Mouse (Mus musculus): ENCODE data around the gene Robo4. TPM values are rescaled to one million over a fixed set of nuclear protein-coding genes. Genes with fewer than 3 reads are reported as not detected.

Gene Robo4
- total and polyA plus RNA-seq, 3 experiments, result 27.9 to 33.7 (median 31.8) TPM

- Histone ChIP-seq H3K79me2 (replicated peaks; ENCODE audit: control insufficient read depth, insufficient read depth, low read length) (no peaks in the 10 kb centered on the region), H3K27me3 (ENCODE audit: control insufficient read depth, insufficient read depth, low read length) (peaks cover 20% of the 10 kb centered on the region), H3K9ac (ENCODE audit: low read depth, low read length) (no peak overlapping the region), H3K36me3 (ENCODE audit: control insufficient read depth, insufficient read depth, low read length) (no peaks in the 10 kb centered on the region), H3K27ac (no peak overlapping the region), H3K4me1 (ENCODE audit: control insufficient read depth, insufficient read depth, low read length) (peaks cover 2% of the 10 kb centered on the region), H3K4me3 (no peak overlapping the region)
- 8% methylated on average over 8 of the region's 8 CpGs for WGBS
- intact Hi-C loops (cut with DNase I), result no loop called here
- DNase-seq, result no peak
- TF ChIP-seq EP300 (IDR thresholded peaks at IDR 0.05; ENCODE audit: insufficient read depth, low read depth, low read length) (no peak), POLR2A (IDR thresholded peaks at IDR 0.05; ENCODE audit: insufficient read depth, low read depth, low read length) (no peak), CTCF (IDR thresholded peaks at IDR 0.05) (no peak)
These were observed 54.2 kb downstream of the Robo4 start for GRCm38 (mm10) chr9:37455868-37456267.

GRCm38 (mm10) chr9:37456481-37456910 is 54.8 kb downstream of the Robo4 start:
- intact Hi-C loops (cut with DNase I), result no loop called here
- Histone ChIP-seq H3K27me3 (ENCODE audit: control insufficient read depth, insufficient read depth, low read length) (peaks cover 22% of the 10 kb centered on the region), H3K9ac (ENCODE audit: low read depth, low read length) (no peak overlapping the region), H3K4me3 (no peak overlapping the region), H3K27ac (no peak overlapping the region), H3K36me3 (ENCODE audit: control insufficient read depth, insufficient read depth, low read length) (no peaks in the 10 kb centered on the region), H3K79me2 (replicated peaks; ENCODE audit: control insufficient read depth, insufficient read depth, low read length) (no peaks in the 10 kb centered on the region), H3K4me1 (ENCODE audit: control insufficient read depth, insufficient read depth, low read length) (peaks cover 2% of the 10 kb centered on the region)
- no peak for TF ChIP-seq CTCF (IDR thresholded peaks at IDR 0.05)
- TF ChIP-seq EP300 (IDR thresholded peaks at IDR 0.05; ENCODE audit: insufficient read depth, low read depth, low read length), result no peak
- TF ChIP-seq POLR2A (IDR thresholded peaks at IDR 0.05; ENCODE audit: insufficient read depth, low read depth, low read length), result no peak
- WGBS, result 2% methylated on average over 20 of the region's 20 CpGs
- no peak for DNase-seq

DNA sequence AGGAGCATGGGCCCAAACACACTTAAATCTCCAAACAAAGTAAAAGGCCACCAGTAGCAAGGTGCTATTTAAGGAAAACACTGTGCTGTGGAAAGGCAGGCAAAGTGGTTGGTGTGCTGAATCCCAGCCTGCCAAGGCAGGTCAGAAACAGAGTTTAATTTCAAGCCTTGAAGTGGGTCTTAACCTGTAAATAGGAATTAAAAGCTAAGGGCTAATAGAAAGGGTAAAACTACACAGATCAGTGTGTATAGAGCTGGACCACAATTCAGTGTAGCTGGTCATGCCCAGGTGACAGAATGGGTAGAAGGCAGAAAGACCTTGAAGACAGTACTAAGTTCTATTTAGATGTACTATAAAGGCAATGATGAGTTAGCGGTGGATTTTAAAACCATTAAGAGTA is 55.5 kb downstream of the Robo4 start:
- no peak for TF ChIP-seq CTCF (IDR thresholded peaks at IDR 0.05)
- TF ChIP-seq POLR2A (IDR thresholded peaks at IDR 0.05; ENCODE audit: insufficient read depth, low read depth, low read length), result no peak
- no peak for TF ChIP-seq EP300 (IDR thresholded peaks at IDR 0.05; ENCODE audit: insufficient read depth, low read depth, low read length)
- intact Hi-C loops (cut with DNase I), result no loop called here
- no peak for DNase-seq
- Histone ChIP-seq H3K79me2 (replicated peaks; ENCODE audit: control insufficient read depth, insufficient read depth, low read length) (no peaks in the 10 kb centered on the region), H3K9ac (ENCODE audit: low read depth, low read length) (no peak overlapping the region), H3K27me3 (ENCODE audit: control insufficient read depth, insufficient read depth, low read length) (peaks cover 23% of the 10 kb centered on the region), H3K4me3 (no peak overlapping the region), H3K4me1 (ENCODE audit: control insufficient read depth, insufficient read depth, low read length) (peaks cover 2% of the 10 kb centered on the region), H3K36me3 (ENCODE audit: control insufficient read depth, insufficient read depth, low read length) (no peaks in the 10 kb centered on the region), H3K27ac (no peak overlapping the region)
- WGBS, result 89% methylated on average over 1 of the region's 1 CpGs

DNA sequence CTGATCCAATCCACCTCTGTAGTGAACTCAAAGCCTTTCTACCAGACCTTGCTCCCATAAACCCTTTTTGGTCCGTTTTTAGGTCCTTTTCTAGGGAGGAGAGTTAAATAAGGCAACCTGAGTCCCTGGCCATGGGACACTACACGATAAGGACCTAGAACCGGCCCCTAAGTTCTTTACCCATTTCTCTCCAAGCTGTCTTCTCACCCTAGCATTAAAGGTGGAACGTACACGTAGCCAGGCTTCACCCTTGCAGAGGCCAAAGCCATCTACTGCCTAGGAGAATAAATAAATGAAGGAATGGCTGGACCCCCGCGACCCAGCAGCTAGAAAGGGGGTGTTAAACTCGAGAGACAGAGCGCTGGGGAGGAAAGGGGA is 58.0 kb downstream of the Robo4 start:
- WGBS, result 15% methylated on average over 9 of the region's 9 CpGs
- Histone ChIP-seq H3K79me2 (replicated peaks; ENCODE audit: control insufficient read depth, insufficient read depth, low read length) (no peaks in the 10 kb centered on the region), H3K4me3 (no peak overlapping the region), H3K4me1 (ENCODE audit: control insufficient read depth, insufficient read depth, low read length) (peaks cover 2% of the 10 kb centered on the region), H3K9ac (ENCODE audit: low read depth, low read length) (no peak overlapping the region), H3K36me3 (ENCODE audit: control insufficient read depth, insufficient read depth, low read length) (no peaks in the 10 kb centered on the region), H3K27me3 (ENCODE audit: control insufficient read depth, insufficient read depth, low read length) (peaks cover 20% of the 10 kb centered on the region), H3K27ac (no peak overlapping the region)
- no peak for DNase-seq
- no peak for TF ChIP-seq POLR2A (IDR thresholded peaks at IDR 0.05; ENCODE audit: insufficient read depth, low read depth, low read length)
- TF ChIP-seq CTCF (IDR thresholded peaks at IDR 0.05), result no peak
- no peak for TF ChIP-seq EP300 (IDR thresholded peaks at IDR 0.05; ENCODE audit: insufficient read depth, low read depth, low read length)
- intact Hi-C loops (cut with DNase I), result loop anchor here (5.0 kb wide), 1 partner anchor 178 kb away; no protein-coding TSS in a partner anchor

GRCm38 (mm10) chr9:37460043-37460960 is 58.6 kb downstream of the Robo4 start:
- no peak overlapping the region for H3K9ac ChIP-seq (ENCODE audit: low read depth, low read length)
- intact Hi-C loops (cut with DNase I), result loop anchor here (5.0 kb wide), 1 partner anchor 177 kb away; no protein-coding TSS in a partner anchor
- peaks cover 2% of the 10 kb centered on the region for H3K4me1 ChIP-seq (ENCODE audit: control insufficient read depth, insufficient read depth, low read length)
- no peaks in the 10 kb centered on the region for H3K36me3 ChIP-seq (ENCODE audit: control insufficient read depth, insufficient read depth, low read length)
- 2% methylated on average over 81 of the region's 81 CpGs for WGBS
- no peak overlapping the region for H3K27ac ChIP-seq
- H3K4me3 ChIP-seq, result peak overlapping the region; percentile 45
- peaks cover 20% of the 10 kb centered on the region for H3K27me3 ChIP-seq (ENCODE audit: control insufficient read depth, insufficient read depth, low read length)
- DNase-seq, result peak; percentile 18 to 38
- no peaks in the 10 kb centered on the region for H3K79me2 ChIP-seq (replicated peaks; ENCODE audit: control insufficient read depth, insufficient read depth, low read length)
- TF ChIP-seq EP300 (IDR thresholded peaks at IDR 0.05; ENCODE audit: insufficient read depth, low read depth, low read length) (no peak), CTCF (IDR thresholded peaks at IDR 0.05) (no peak)

DNA sequence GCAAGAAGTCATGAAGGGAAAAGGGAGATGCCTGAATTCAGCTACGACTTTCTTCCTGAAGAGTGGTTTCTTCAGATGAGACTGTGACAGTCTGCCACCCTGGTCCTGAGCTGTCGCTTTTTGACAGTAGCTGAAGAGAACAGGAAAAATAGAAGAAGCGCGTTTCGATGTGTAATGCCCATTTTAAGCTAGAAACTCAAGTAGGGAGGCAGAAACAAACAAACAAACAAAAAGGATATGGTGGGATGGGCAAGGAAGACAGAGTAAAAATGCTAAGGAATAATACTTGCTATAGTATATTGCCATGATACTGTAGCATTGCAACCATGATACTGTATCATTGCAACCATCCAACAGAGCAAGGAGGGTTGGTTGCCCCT is 59.3 kb downstream of the Robo4 start:
- TF ChIP-seq CTCF (IDR thresholded peaks at IDR 0.05), result no peak
- no peak for TF ChIP-seq EP300 (IDR thresholded peaks at IDR 0.05; ENCODE audit: insufficient read depth, low read depth, low read length)
- TF ChIP-seq POLR2A (IDR thresholded peaks at IDR 0.05; ENCODE audit: insufficient read depth, low read depth, low read length), result no peak
- H3K27me3 ChIP-seq (ENCODE audit: control insufficient read depth, insufficient read depth, low read length), result peaks cover 16% of the 10 kb centered on the region
- WGBS, result 7% methylated on average over 5 of the region's 5 CpGs
- intact Hi-C loops (cut with DNase I), result loop anchor here (5.0 kb wide), 1 partner anchor 176 kb away; no protein-coding TSS in a partner anchor
- H3K79me2 ChIP-seq (replicated peaks; ENCODE audit: control insufficient read depth, insufficient read depth, low read length), result no peaks in the 10 kb centered on the region
- no peak for DNase-seq
- peaks cover 2% of the 10 kb centered on the region for H3K4me1 ChIP-seq (ENCODE audit: control insufficient read depth, insufficient read depth, low read length)
- no peak overlapping the region for H3K4me3 ChIP-seq
- H3K36me3 ChIP-seq (ENCODE audit: control insufficient read depth, insufficient read depth, low read length), result no peaks in the 10 kb centered on the region
- no peak overlapping the region for H3K9ac ChIP-seq (ENCODE audit: low read depth, low read length)
- no peak overlapping the region for H3K27ac ChIP-seq

Data from heart, adult 2 months (tissue).